Comparison of ENCODE assay signal across 7 mouse cellular contexts in genomic region chr11:98773635-98774295, GRCm38 (mm10). TPM values are rescaled to one million over a fixed set of nuclear protein-coding genes. Genes with fewer than 3 reads are reported as not detected.
DNase-seq lines count a peak whose midpoint lies in the region; ATAC-seq lines count a peak whose summit lies in the region.

No protein-coding gene starts in this region.

- peak; percentile 72 for ATAC-seq in embryonic facial prominence, embryonic 12.5 days (ENCODE audit: insufficient number of reproducible peaks, insufficient read depth, low FRiP score, low TSS enrichment)
- ATAC-seq in limb, embryonic 13.5 days (ENCODE audit: low FRiP score, low read depth), result peak; percentile 82
- ATAC-seq in midbrain, embryonic 16.5 days, result peak; percentile 46

- H3K9ac ChIP-seq in embryonic facial prominence, embryonic 12.5 days, result no peak overlapping the region
- peak overlapping the region; percentile 40; the same call in 1 of the 2 replicates for H3K9ac ChIP-seq in limb, embryonic 13.5 days
- peak overlapping the region; percentile 59 for H3K9ac ChIP-seq in midbrain, embryonic 16.5 days (ENCODE audit: low read depth, low read length)

- peaks cover 45% of the 10 kb centered on the region for H3K4me1 ChIP-seq in embryonic facial prominence, embryonic 12.5 days
- peaks cover 52% of the 10 kb centered on the region for H3K4me1 ChIP-seq in limb, embryonic 13.5 days
- peaks cover 39% of the 10 kb centered on the region for H3K4me1 ChIP-seq in midbrain, embryonic 16.5 days (ENCODE audit: control insufficient read depth, insufficient read depth, low read length)

- H3K27me3 ChIP-seq in embryonic facial prominence, embryonic 12.5 days, result no peaks in the 10 kb centered on the region
- no peaks in the 10 kb centered on the region for H3K27me3 ChIP-seq in limb, embryonic 13.5 days
- no peaks in the 10 kb centered on the region for H3K27me3 ChIP-seq in midbrain, embryonic 16.5 days (ENCODE audit: control insufficient read depth, insufficient read depth, low read depth, low read length)

- peak overlapping the region; percentile 31 for H3K4me3 ChIP-seq in embryonic facial prominence, embryonic 12.5 days
- H3K4me3 ChIP-seq in limb, embryonic 13.5 days, result peak overlapping the region; percentile 40
- peak overlapping the region; percentile 43 for H3K4me3 ChIP-seq in midbrain, embryonic 16.5 days (ENCODE audit: low read depth, low read length)

- DNase-seq in adrenal gland, postnatal 25 days, result peak; percentile 100
- peak; percentile 100 for DNase-seq in heart, adult 18-20 months
- DNase-seq in kidney, adult 8-10 months, result peak; percentile 100
- peak; percentile 92 to 96 for DNase-seq in spleen, postnatal 10 days (ENCODE audit: low spot score in 2 of 2)

- WGBS in embryonic facial prominence, embryonic 12.5 days, result 2% methylated on average over 35 of the region's 37 CpGs
- 1% methylated on average over 37 of the region's 37 CpGs for WGBS in limb, embryonic 13.5 days
- WGBS in midbrain, embryonic 16.5 days, result 2% methylated on average over 37 of the region's 37 CpGs

- no peak overlapping the region for H3K27ac ChIP-seq in embryonic facial prominence, embryonic 12.5 days
- no peak overlapping the region for H3K27ac ChIP-seq in limb, embryonic 13.5 days
- H3K27ac ChIP-seq in midbrain, embryonic 16.5 days (ENCODE audit: low read length), result no peak overlapping the region

- H3K4me2 ChIP-seq in embryonic facial prominence, embryonic 12.5 days (replicated peaks), result peak overlapping the region; percentile 56
- peak overlapping the region; percentile 74 for H3K4me2 ChIP-seq in limb, embryonic 13.5 days (replicated peaks)
- peak overlapping the region; percentile 96 for H3K4me2 ChIP-seq in midbrain, embryonic 16.5 days (ENCODE audit: low read length)

- peaks cover 14% of the 10 kb centered on the region; the same call in 1 of the 2 replicates for H3K36me3 ChIP-seq in embryonic facial prominence, embryonic 12.5 days
- H3K36me3 ChIP-seq in limb, embryonic 13.5 days, result peaks cover 26% of the 10 kb centered on the region
- H3K36me3 ChIP-seq in midbrain, embryonic 16.5 days (ENCODE audit: control insufficient read depth, insufficient read depth, low read length), result peaks cover 12% of the 10 kb centered on the region

- H3K9me3 ChIP-seq in embryonic facial prominence, embryonic 12.5 days, result no peaks in the 10 kb centered on the region
- no peaks in the 10 kb centered on the region for H3K9me3 ChIP-seq in limb, embryonic 13.5 days
- H3K9me3 ChIP-seq in midbrain, embryonic 16.5 days (replicated peaks; ENCODE audit: control insufficient read depth, low read length, poor library complexity, severe bottlenecking), result no peaks in the 10 kb centered on the region

RNA-seq across cellular contexts. Expression of gene Nr1d1, which starts 1.4 kb away (rescaled TPM):
- total RNA-seq in adrenal gland, postnatal 25 days (2021), result 234 and 238 TPM in 2 replicates
- 1.6 and 1.7 TPM in 2 replicates for polyA plus RNA-seq in embryonic facial prominence, embryonic 12.5 days (2016; fragmentation: Nextera tagmentation; extraction: Ambion mirVana)
- total RNA-seq in heart, adult 18-20 months (2021), result 10 to 100 TPM; 54.2 to 67.6 TPM
- 0.93 and 1.1 TPM in 2 replicates for polyA plus RNA-seq in limb, embryonic 13.5 days (2015; fragmentation: Nextera tagmentation; extraction: Ambion mirVana)
- polyA plus RNA-seq in midbrain, embryonic 16.5 days (2015; fragmentation: Nextera tagmentation; extraction: Ambion mirVana), result 3.5 and 5.2 TPM in 2 replicates

RNA-seq across cellular contexts. Expression of gene Msl1, which starts 21.6 kb away (rescaled TPM):
- total RNA-seq in adrenal gland, postnatal 25 days (2021), result 109 and 113 TPM in 2 replicates
- 35.2 and 35.6 TPM in 2 replicates for polyA plus RNA-seq in embryonic facial prominence, embryonic 12.5 days (2016; fragmentation: Nextera tagmentation; extraction: Ambion mirVana)
- total RNA-seq in heart, adult 18-20 months (2021), result 10 to 100 TPM; 71.7 to 73.3 TPM
- polyA plus RNA-seq in limb, embryonic 13.5 days (2015; fragmentation: Nextera tagmentation; extraction: Ambion mirVana), result 28.9 and 29.2 TPM in 2 replicates
- 29.2 and 33.2 TPM in 2 replicates for polyA plus RNA-seq in midbrain, embryonic 16.5 days (2015; fragmentation: Nextera tagmentation; extraction: Ambion mirVana)

RNA-seq across cellular contexts. Expression of gene Casc3, which starts 30.9 kb away (rescaled TPM):
- total RNA-seq in adrenal gland, postnatal 25 days (2021), result 37.2 and 41.5 TPM in 2 replicates
- 53.9 and 54.0 TPM in 2 replicates for polyA plus RNA-seq in embryonic facial prominence, embryonic 12.5 days (2016; fragmentation: Nextera tagmentation; extraction: Ambion mirVana)
- 10 to 100 TPM; 17.2 to 19.3 TPM for total RNA-seq in heart, adult 18-20 months (2021)
- 39.5 and 40.0 TPM in 2 replicates for polyA plus RNA-seq in limb, embryonic 13.5 days (2015; fragmentation: Nextera tagmentation; extraction: Ambion mirVana)
- polyA plus RNA-seq in midbrain, embryonic 16.5 days (2015; fragmentation: Nextera tagmentation; extraction: Ambion mirVana), result 47.0 and 51.7 TPM in 2 replicates

RNA-seq across cellular contexts. Expression of gene Thra, which starts 33.3 kb away (rescaled TPM):
- 82.5 and 89.4 TPM in 2 replicates for total RNA-seq in adrenal gland, postnatal 25 days (2021)
- 29.1 and 34.3 TPM in 2 replicates for polyA plus RNA-seq in embryonic facial prominence, embryonic 12.5 days (2016; fragmentation: Nextera tagmentation; extraction: Ambion mirVana)
- total RNA-seq in heart, adult 18-20 months (2021), result 100 to 1,000 TPM in 1 of 2 experiments, 10 to 100 TPM in 1; 99.7 to 103 TPM
- 34.1 and 34.3 TPM in 2 replicates for polyA plus RNA-seq in limb, embryonic 13.5 days (2015; fragmentation: Nextera tagmentation; extraction: Ambion mirVana)
- polyA plus RNA-seq in midbrain, embryonic 16.5 days (2015; fragmentation: Nextera tagmentation; extraction: Ambion mirVana), result 139 and 149 TPM in 2 replicates

RNA-seq across cellular contexts. Expression of gene Med24, which starts 44.5 kb away (rescaled TPM):
- total RNA-seq in adrenal gland, postnatal 25 days (2021), result 40.9 and 61.5 TPM in 2 replicates
- polyA plus RNA-seq in embryonic facial prominence, embryonic 12.5 days (2016; fragmentation: Nextera tagmentation; extraction: Ambion mirVana), result 70.4 and 73.6 TPM in 2 replicates
- total RNA-seq in heart, adult 18-20 months (2021), result 10 to 100 TPM; 42.0 to 44.2 TPM
- polyA plus RNA-seq in limb, embryonic 13.5 days (2015; fragmentation: Nextera tagmentation; extraction: Ambion mirVana), result 56.0 and 61.0 TPM in 2 replicates
- 75.1 and 77.5 TPM in 2 replicates for polyA plus RNA-seq in midbrain, embryonic 16.5 days (2015; fragmentation: Nextera tagmentation; extraction: Ambion mirVana)
